Mouse (Mus musculus) intestine, embryonic 16.5 days (tissue): ENCODE measurements at regions not wholly inside any gene's neighbourhood (a gene's known extent, or its start where the extent isn't known, plus 50 kb on each side); places are given as distances from the start of the nearest gene placed in this dataset.
"Not testable (repeated sequence)": the region's sequence is repeated elsewhere in the genome, so short reads cannot be mapped to it uniquely, and the experiment has no call there.

ENCODE experiments used
- ATAC-seq: fragments of 200-750 bp; cut with Nextera tagmentation; 2 replicates; pipeline ENCODE4 v1.8.0; 2017; ENCODE audit warnings: moderate TSS enrichment, moderate library complexity
- H3K27ac ChIP-seq: fragments of 300-500 bp; sonication (generic); 2 replicates; pipeline ENCODE4 v1.5.1; 2014; ENCODE audit warnings: mild to moderate bottlenecking, low read length
- H3K27me3 ChIP-seq: fragments of 300-500 bp; sonication (generic); replicated peaks from 2 replicates; pipeline ENCODE4 v1.6.1; 2014; ENCODE audit warnings: low read length, control low read depth, mixed read lengths; ENCODE audit not compliant: control insufficient read depth, insufficient read depth
- H3K36me3 ChIP-seq: fragments of 300-500 bp; sonication (generic); 2 replicates; pipeline ENCODE4 v1.6.1; 2014; ENCODE audit warnings: low read length, control low read depth; ENCODE audit not compliant: control insufficient read depth, insufficient read depth
- H3K4me1 ChIP-seq: fragments of 300-500 bp; sonication (generic); 2 replicates; pipeline ENCODE4 v1.6.1; 2014; ENCODE audit warnings: low read length, control low read depth, mixed read lengths; ENCODE audit not compliant: control insufficient read depth, insufficient read depth
- H3K4me2 ChIP-seq: fragments of 300-500 bp; sonication (generic); 2 replicates; pipeline ENCODE4 v1.6.1; 2014; ENCODE audit warnings: low read depth, low read length, control low read depth
- H3K4me3 ChIP-seq: fragments of 300-500 bp; sonication (generic); 2 replicates; pipeline ENCODE4 v1.5.1; 2014; ENCODE audit warnings: mild to moderate bottlenecking, low read length
- H3K9ac ChIP-seq: fragments of 300-500 bp; sonication (generic); 2 replicates; pipeline ENCODE4 v1.6.1; 2014; ENCODE audit warnings: low read depth, low read length
- H3K9me3 ChIP-seq: fragments of 300-500 bp; sonication (generic); 2 replicates; pipeline ENCODE4 v1.6.1; 2016; ENCODE audit warnings: low read length, control low read depth; ENCODE audit not compliant: control insufficient read depth
- WGBS: fragments of 180-500 bp; shearing (Covaris S2); extraction: QIAGEN DNeasy Blood & Tissue Kit; methylation state at CpG from one replicate; pipeline ENCODE4 v1.1.7; 2014; 5-methylcytosine and 5-hydroxymethylcytosine counted together

- no peak overlapping the region for H3K4me2 ChIP-seq
- no peak overlapping the region for H3K4me3 ChIP-seq
- no peak overlapping the region for H3K27ac ChIP-seq
- no peak for ATAC-seq
- no peak overlapping the region for H3K9ac ChIP-seq
- no peaks in the 10 kb centered on the region for H3K36me3 ChIP-seq
- H3K4me1 ChIP-seq: no peaks in the 10 kb centered on the region
- WGBS: 62% methylated on average over 2 of the region's 2 CpGs
- no peaks in the 10 kb centered on the region for H3K27me3 ChIP-seq
- H3K9me3 ChIP-seq: no peaks in the 10 kb centered on the region
These were observed 254.8 kb upstream of the Flrt2 start for GRCm38 (mm10) chr12:95437226-95437625.

DNA sequence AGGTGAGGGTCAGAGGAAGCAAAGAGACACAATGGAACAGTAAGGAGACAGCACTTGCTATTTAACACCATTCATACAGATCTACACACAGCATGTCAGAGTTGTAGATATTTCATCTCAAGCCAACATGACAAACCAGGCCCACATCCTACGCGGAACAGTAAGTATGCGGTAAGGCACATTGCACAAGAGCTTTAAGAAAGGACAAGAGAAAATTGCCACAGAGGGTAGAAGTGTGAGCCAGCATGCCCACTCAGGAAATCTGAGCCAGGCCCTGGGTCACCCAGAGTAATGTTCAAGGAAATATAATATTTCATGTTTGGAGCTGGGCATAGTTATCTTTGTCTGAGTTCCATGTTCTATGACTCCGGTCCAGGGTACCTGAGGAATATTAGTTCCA is 234.5 kb upstream of the Flrt2 start:
- Histone ChIP-seq H3K4me3 (no peak overlapping the region), H3K9me3 (no peaks in the 10 kb centered on the region), H3K36me3 (no peaks in the 10 kb centered on the region), H3K27ac (no peak overlapping the region), H3K9ac (no peak overlapping the region), H3K4me2 (no peak overlapping the region), H3K4me1 (no peaks in the 10 kb centered on the region), H3K27me3 (no peaks in the 10 kb centered on the region)
- no peak for ATAC-seq
- 98% methylated on average over 4 of the region's 4 CpGs for WGBS

DNA sequence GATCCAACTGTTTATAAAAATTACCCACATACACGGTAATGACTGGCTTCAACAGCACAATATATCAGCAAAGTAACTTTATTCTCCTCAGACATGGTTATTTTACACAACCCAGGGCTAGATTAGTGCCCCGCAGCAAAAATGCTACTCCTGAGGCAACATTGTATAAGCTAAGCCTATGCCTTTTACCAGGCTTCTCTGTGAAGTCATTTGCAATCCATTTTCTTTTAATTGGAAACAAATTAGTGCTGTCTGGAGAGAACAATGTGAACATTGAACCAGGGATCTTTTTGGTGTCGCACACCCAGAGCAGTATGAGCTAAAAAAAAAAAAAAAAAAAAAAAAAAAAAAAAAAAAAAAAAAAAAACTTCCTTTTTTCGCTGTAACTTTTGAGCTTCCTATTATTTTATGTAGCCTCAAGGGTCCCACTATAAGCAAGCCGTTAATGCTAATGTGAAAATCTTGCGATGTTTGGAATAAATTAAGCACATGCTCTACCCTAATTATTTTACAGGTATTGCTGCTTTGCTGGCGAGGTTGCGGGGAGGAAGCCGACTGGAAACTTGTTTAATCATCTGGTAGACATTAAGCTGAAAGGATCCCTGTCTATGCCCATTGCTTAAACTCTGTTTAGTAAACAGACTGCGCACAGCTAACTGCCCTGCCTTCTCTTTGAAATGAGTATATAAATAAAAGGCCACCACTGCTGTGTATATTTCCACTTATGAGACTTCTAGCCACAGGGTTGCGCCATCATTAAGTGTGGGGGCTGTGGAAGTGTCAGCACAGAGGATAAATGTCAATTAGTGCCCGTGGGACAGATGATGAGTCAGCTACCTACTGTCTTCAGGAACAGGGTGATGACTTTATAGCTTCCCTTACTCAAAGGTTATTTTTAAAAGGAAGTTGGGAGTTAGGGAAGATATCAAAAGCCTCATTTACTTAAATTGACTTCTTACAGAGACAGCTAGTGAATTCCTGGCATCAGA is 225.2 kb upstream of the Flrt2 start:
- Histone ChIP-seq H3K9me3 (no peaks in the 10 kb centered on the region), H3K4me1 (no peaks in the 10 kb centered on the region), H3K27ac (no peak overlapping the region), H3K4me3 (no peak overlapping the region), H3K36me3 (no peaks in the 10 kb centered on the region), H3K27me3 (no peaks in the 10 kb centered on the region), H3K4me2 (no peak overlapping the region), H3K9ac (no peak overlapping the region)
- 52% methylated on average over 12 of the region's 12 CpGs for WGBS
- ATAC-seq: no peak

GRCm38 (mm10) chr12:95469897-95470296 is 222.1 kb upstream of the Flrt2 start:
- no peak for ATAC-seq
- H3K27ac ChIP-seq: no peak overlapping the region
- 67% methylated on average over 6 of the region's 6 CpGs for WGBS

GRCm38 (mm10) chr12:95486502-95486901 is 205.5 kb upstream of the Flrt2 start:
- H3K36me3 ChIP-seq: no peaks in the 10 kb centered on the region
- no peaks in the 10 kb centered on the region for H3K27me3 ChIP-seq
- ATAC-seq: no peak
- no peak overlapping the region for H3K9ac ChIP-seq
- H3K4me2 ChIP-seq: no peak overlapping the region
- H3K4me1 ChIP-seq: no peaks in the 10 kb centered on the region
- H3K9me3 ChIP-seq: no peaks in the 10 kb centered on the region
- no peak overlapping the region for H3K4me3 ChIP-seq
- H3K27ac ChIP-seq: no peak overlapping the region

More at GRCm38 (mm10) chr12:95469897-95470296, 222.1 kb upstream of the Flrt2 start:
- H3K4me2 ChIP-seq: no peak overlapping the region
- no peak overlapping the region for H3K4me3 ChIP-seq
- H3K4me1 ChIP-seq: no peaks in the 10 kb centered on the region
- no peaks in the 10 kb centered on the region for H3K36me3 ChIP-seq
- no peaks in the 10 kb centered on the region for H3K9me3 ChIP-seq
- H3K27me3 ChIP-seq: no peaks in the 10 kb centered on the region
- H3K9ac ChIP-seq: no peak overlapping the region

- H3K9me3 ChIP-seq: no peaks in the 10 kb centered on the region
- H3K27ac ChIP-seq: no peak overlapping the region
- H3K27me3 ChIP-seq: no peaks in the 10 kb centered on the region
- no peak overlapping the region for H3K4me2 ChIP-seq
- no peak overlapping the region for H3K4me3 ChIP-seq
- H3K4me1 ChIP-seq: no peaks in the 10 kb centered on the region
- no peaks in the 10 kb centered on the region for H3K36me3 ChIP-seq
- no peak overlapping the region for H3K9ac ChIP-seq
- WGBS: 71% methylated on average over 3 of the region's 3 CpGs
- no peak for ATAC-seq
These were observed 203.7 kb upstream of the Flrt2 start for GRCm38 (mm10) chr12:95488371-95488770.

GRCm38 (mm10) chr12:95489374-95489773 is 202.7 kb upstream of the Flrt2 start:
- 82% methylated on average over 2 of the region's 2 CpGs for WGBS
- H3K4me2 ChIP-seq: no peak overlapping the region
- H3K36me3 ChIP-seq: no peaks in the 10 kb centered on the region
- no peak overlapping the region for H3K9ac ChIP-seq
- no peak for ATAC-seq
- H3K9me3 ChIP-seq: no peaks in the 10 kb centered on the region
- H3K27ac ChIP-seq: no peak overlapping the region
- no peaks in the 10 kb centered on the region for H3K4me1 ChIP-seq
- no peaks in the 10 kb centered on the region for H3K27me3 ChIP-seq
- H3K4me3 ChIP-seq: no peak overlapping the region

DNA sequence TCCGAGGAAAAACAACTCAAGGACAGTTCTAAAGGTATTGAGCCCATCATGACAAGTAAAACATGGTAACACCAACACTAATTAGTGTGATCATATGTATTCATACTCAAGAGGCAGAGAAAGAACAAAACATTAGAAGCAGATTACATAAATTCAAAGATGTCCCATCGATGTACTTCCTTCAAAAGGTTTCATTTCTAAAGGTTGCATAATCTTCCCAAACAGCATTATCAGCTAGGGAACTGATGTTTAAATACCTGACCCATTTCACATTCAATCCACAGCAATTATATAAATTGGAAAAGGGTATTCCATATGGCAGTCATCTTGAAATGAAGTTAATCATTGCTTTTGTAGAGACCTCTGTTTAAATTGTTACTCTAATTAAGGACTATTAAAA is 202.2 kb upstream of the Flrt2 start:
- Histone ChIP-seq H3K4me1 (no peaks in the 10 kb centered on the region), H3K36me3 (no peaks in the 10 kb centered on the region), H3K27me3 (no peaks in the 10 kb centered on the region), H3K27ac (no peak overlapping the region), H3K4me3 (no peak overlapping the region), H3K9me3 (no peaks in the 10 kb centered on the region), H3K4me2 (no peak overlapping the region), H3K9ac (no peak overlapping the region)
- no peak for ATAC-seq
- WGBS: 73% methylated on average over 2 of the region's 2 CpGs

GRCm38 (mm10) chr12:95491806-95492436 is 200.1 kb upstream of the Flrt2 start:
- H3K9ac ChIP-seq, H3K27ac ChIP-seq, H3K27me3 ChIP-seq, H3K4me2 ChIP-seq, H3K4me3 ChIP-seq, H3K4me1 ChIP-seq, ATAC-seq, H3K36me3 ChIP-seq, H3K9me3 ChIP-seq: not testable (repeated sequence)
- 70% methylated on average over 3 of the region's 3 CpGs for WGBS
